Mouse (Mus musculus) 3134 (cell line): ENCODE measurements around the gene Acsm5.
"Not testable (repeated sequence)": the region's sequence is repeated elsewhere in the genome, so short reads cannot be mapped to it uniquely, and the experiment has no call there.

Source experiments
- DNase-seq: peaks from one replicate; pipeline ENCODE4 v3.0.0-alpha.2; 2011; ENCODE audit warnings: low spot score; ENCODE audit not compliant: insufficient read length; ENCODE audit errors: extremely low read depth

Acsm5 gene

DNA sequence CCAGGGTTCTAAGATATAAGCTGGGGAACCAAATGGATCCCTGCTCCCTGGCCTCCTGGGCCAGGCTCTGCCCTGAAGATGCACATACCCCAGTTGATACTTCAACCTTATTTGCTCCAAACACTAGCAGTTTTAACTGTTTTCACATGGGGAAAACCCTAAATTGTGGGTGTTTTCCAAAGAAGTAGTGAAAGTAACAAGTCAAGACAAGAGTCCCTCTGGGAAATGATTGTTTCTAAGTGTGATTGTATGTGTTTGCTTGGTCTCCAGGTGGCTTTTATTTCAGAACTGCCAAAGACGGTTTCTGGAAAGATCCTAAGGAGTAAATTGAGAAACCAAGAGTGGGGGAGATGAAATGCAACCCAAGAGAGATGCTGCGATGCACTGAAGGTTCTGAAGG lies 23.2 kb downstream of the Acsm5 start:
- no peak for DNase-seq

DNA sequence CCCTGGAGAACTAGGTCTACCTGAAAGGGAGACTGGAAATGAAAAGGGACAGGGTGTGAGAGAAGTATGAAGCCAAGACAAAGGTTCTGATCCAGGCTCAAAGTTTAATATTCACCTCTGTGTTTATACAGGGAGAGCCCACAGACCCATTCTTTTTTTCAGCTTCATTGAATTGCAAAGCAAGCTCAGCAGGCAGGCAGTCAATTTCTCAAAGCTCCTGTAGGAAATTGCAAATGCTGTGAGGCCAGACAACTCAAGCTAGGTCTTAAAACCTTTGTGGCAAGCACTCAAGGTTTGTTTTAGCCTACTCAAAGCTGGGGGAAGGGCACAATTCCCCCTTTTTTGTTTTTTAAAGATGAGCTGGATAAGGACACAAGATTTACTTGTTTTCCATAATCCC lies 26.3 kb downstream of the Acsm5 start:
- no peak for DNase-seq

DNA sequence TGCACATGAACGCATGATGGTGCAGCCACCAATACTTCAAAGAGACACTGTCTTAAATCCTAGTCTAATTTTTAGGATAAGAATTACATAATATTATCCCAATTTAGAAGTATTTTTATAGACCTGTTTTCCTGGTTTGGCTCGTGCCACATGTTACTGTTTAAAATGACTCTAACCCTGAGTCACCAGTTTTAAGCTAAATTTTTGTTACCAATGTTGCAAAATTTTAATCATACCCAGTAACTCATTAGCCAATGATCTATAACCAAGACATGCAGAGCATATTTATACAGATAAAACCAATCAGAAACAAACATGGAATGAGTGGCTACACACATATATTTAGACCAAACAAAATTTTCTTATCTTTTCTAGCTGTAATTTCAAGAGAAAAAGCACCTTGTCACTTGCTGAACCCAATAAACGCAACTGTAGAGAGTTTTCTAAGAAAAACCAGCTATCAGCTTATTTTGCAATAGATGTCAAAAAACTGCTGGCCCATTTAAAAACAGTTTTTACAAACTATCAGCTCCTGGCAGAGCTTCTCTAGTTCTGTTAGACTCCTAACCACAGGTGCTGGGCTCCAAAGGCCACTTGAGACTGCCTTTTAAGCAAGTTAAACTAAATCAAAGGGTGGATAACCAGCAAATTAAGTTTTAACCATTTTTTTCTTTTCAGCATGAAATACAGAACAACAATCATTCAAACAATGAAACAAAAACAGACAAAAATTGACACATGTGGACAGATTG lies 31.4 kb downstream of the Acsm5 start:
- no peak for DNase-seq

DNA sequence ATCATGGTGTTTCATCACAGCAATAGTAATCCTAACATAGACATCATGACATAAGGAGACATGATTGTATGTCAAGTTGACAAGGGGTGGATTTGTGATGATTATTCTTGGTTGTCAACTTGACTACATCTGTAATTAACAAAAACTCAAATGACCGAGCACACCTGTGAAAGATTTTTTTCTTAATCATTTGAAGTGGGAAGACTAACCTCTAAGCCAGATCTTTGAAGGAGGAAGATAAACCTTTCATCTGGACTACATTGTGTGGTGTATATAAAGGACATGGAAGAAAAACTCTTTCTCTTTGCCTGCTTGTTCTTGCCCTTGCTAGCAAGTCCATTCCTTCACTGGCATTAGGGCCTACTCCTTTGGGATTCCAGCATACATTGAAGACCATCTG lies 34.8 kb downstream of the Acsm5 start, which contains the start of gene Acsm2:
TSS of gene Acsm2 (plus strand) at position 301 of the 400 bp plus-strand sequence.
- no peak for DNase-seq

DNA sequence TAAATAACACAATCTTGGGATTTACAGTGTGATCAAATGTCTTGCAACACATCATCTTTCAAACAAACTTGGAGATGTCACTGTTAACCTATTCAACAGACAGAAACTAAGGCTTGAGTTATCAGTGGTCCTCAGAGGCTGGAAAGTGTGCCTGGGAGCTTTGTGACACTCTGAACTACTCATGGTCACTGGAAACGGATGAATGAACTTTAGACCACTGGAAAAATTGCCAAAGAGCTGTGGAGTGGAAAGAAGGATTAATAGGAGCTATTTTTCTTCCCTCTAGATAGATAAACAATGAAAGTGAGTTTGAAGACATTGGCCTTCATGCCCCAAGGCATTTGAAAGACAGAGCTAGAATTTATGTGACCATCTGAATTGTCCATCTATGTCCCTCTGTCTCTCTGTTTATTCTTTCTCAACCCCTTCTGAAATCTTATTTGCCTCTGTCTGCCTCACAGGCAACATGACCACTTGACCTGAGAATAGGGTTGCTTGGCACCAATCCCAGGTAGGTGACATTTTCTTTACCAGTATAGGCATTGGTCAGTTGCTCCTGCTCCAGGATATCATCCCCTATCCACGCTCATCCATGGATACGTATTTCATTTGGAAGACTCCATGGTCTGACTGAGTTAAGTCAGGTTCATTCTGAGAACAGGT lies 40.7 kb downstream of the Acsm5 start:
- no peak for DNase-seq

DNA sequence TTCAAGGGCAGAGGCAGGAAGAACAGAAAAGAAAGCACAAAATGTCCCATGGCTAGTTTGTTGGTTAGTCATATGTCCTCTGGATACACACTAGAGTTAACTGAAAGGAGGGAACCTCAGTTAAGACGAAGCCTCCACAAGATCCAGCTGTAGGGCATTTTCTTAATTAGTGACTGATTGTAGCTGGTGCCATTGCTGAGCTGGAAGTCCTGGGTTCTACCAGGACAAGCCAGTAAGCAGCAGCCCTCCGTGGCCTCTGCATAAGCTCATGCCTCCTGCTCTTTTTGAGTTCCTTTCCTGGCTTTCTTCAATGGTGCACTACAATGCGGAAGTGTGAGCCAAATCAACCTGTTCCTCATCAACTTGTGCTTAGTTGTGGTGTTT lies 41.2 kb downstream of the Acsm5 start:
- DNase-seq, result no peak

DNA sequence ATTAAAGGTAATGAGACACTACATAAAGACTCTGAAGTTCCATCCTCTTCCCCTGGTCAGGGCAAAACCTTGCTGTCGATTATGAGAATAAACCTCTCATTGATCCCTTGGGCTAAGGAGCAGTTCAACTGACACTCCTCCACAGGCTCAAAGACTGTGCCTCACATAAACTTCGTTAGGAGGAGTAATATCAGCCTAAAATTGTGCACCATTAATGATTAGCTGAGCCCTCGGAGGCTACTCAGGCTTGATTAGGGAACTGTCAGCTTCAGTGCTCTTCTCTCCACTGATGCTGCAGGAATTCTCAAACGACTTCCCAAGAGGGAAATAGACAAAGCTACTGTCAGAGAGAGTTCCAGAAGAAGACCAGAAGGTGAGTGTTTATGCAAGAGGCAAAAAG lies 42.2 kb downstream of the Acsm5 start:
- no peak for DNase-seq

DNA sequence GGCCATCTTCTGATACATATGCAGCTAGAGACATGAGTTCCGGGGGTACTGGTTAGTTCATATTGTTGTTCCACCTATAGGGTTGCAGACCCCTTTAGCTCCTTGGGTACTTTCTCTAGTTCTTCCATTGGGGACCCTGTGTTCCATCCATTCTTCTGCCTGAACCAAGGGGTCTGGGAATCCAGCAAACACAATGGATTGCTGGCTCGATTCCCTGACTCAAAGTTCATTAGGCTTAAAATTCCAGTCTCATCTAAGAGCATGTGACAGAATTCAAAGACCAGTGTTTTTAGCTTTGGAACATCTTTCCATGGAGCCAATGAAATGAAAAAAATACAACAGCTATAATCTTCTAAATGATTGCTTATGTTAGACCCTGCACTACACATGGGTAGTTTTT lies 43.2 kb downstream of the Acsm5 start:
- DNase-seq, result not testable (repeated sequence)

DNA sequence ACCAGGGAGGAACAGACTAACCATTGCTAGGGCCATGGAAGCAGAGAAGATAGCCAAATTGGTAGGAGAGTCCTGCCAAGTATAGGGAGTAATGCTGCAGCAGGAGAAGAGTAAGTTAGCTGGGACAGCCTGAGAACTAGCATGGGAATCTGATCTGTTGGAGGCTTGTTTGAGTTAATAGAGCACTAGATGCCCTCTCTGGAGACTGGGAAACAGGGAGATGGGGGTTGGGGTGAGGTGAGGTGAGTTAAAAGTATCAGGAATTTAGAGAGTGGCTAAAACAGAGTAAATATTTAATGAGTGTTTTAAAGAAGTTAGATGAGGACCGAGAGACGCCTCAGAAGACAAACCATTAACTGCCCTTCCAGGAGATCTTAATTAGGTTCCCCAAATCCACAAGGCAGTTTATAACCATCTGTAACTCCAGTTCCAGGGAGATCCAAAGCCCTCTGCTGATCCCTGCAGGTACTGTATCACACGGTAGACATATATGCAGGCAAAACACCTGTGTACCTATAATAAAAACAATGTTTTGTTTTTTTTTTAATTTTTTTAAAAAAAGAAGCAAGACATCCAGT lies 75.4 kb downstream of the Acsm5 start:
- DNase-seq, result no peak
